8 mouse cellular contexts compared by ENCODE assay signal in genomic region chr7:79914556-79914955, GRCm38 (mm10). TPM values are rescaled to one million over a fixed set of nuclear protein-coding genes. Genes with fewer than 3 reads are reported as not detected.
DNase-seq lines count a peak whose midpoint lies in the region; ATAC-seq and TF ChIP-seq lines count a peak whose summit lies in the region.
"Had no signal": no experiment of that assay in that cellular context is flagged by ENCODE, and none has a peak within 500 bp of the region (broad histone marks: within the 10 kb centered on the region; RNA-seq: fewer than 3 reads in every experiment).

No protein-coding gene starts in this region.

- H3K9ac ChIP-seq in limb, embryonic 14.5 days (ENCODE audit: low read depth, low read length, severe bottlenecking), result no peak overlapping the region
- H3K9ac ChIP-seq: heart, embryonic 15.5 days had no signal

- peaks cover 40% of the 10 kb centered on the region for H3K36me3 ChIP-seq in limb, embryonic 14.5 days (ENCODE audit: control insufficient read depth, insufficient read depth, low read length)

- TF ChIP-seq CTCF in left cerebral cortex, adult 2 months (IDR thresholded peaks at IDR 0.05), result peak; percentile 70

- peaks cover under 1% of the 10 kb centered on the region for H3K4me1 ChIP-seq in limb, embryonic 14.5 days (ENCODE audit: control insufficient read depth, insufficient read depth, low read length)

- no peak overlapping the region for H3K4me2 ChIP-seq in limb, embryonic 14.5 days (replicated peaks; ENCODE audit: low read depth, low read length, severe bottlenecking)
- H3K4me2 ChIP-seq: heart, embryonic 15.5 days had no signal

- no peak for DNase-seq in left cerebral cortex, adult 2 months (ENCODE audit: extremely low spot score in 1 of 2, low spot score in 2 of 2)
- DNase-seq in left cerebral cortex, adult 11 months (ENCODE audit: low spot score), result no peak
- DNase-seq in MN1 (ENCODE audit: low spot score), result peak; percentile 75
- DNase-seq in embryo, embryonic 9.5 days (ENCODE audit: extremely low spot score), result peak; percentile 27
- DNase-seq in limb, embryonic 14.5 days (ENCODE audit: low spot score), result peak; percentile 85
- DNase-seq in urinary bladder, adult 2 months (ENCODE audit: low spot score), result no peak
- DNase-seq in cerebellum, adult 11 months, result no peak

- H3K4me3 ChIP-seq in left cerebral cortex, adult 2 months, result no peak overlapping the region
- H3K4me3 ChIP-seq in limb, embryonic 14.5 days (replicated peaks; ENCODE audit: low read length), result no peak overlapping the region
- H3K4me3 ChIP-seq: heart, embryonic 15.5 days had no signal

- no peak overlapping the region for H3K27ac ChIP-seq in left cerebral cortex, adult 2 months
- no peak overlapping the region for H3K27ac ChIP-seq in limb, embryonic 14.5 days (replicated peaks; ENCODE audit: low read depth, low read length)
- H3K27ac ChIP-seq: heart, embryonic 15.5 days had no signal

- H3K27me3 ChIP-seq in limb, embryonic 14.5 days (ENCODE audit: control insufficient read depth, insufficient read depth, low read length), result no peaks in the 10 kb centered on the region
- H3K27me3 ChIP-seq: heart, embryonic 15.5 days had no signal

- intact Hi-C loops in left cerebral cortex, adult 2 months (cut with DNase I), result loop anchor here (1.0 kb wide), 1 partner anchor 115 kb away; no protein-coding TSS in a partner anchor

- no peak for TF ChIP-seq POLR2A in limb, embryonic 14.5 days (IDR thresholded peaks at IDR 0.05; ENCODE audit: borderline replicate concordance, extremely low read depth, insufficient read depth, insufficient read length)

- WGBS in limb, embryonic 14.5 days, result 72% methylated on average over 3 of the region's 3 CpGs

- H3K9me3 ChIP-seq in limb, embryonic 14.5 days (ENCODE audit: control insufficient read depth, low read length), result no peaks in the 10 kb centered on the region
- H3K9me3 ChIP-seq: heart, embryonic 15.5 days had no signal

- peak; percentile 57; the same call in 1 of the 2 replicates for ATAC-seq in limb, embryonic 14.5 days (ENCODE audit: low FRiP score, low read depth)

RNA-seq across cellular contexts. Expression of gene Ap3s2, which starts 5.9 kb away (rescaled TPM):
- 10 to 100 TPM; 37.5 to 46.0 TPM for total RNA-seq in left cerebral cortex, adult 2 months (2021)
- polyA plus RNA-seq in limb, embryonic 14.5 days (2012; rRNA removed), result 23.1 and 28.8 TPM in 2 replicates
- polyA plus RNA-seq in limb, embryonic 14.5 days (2014; fragmentation: Nextera tagmentation; extraction: Ambion mirVana), result 27.3 and 30.3 TPM in 2 replicates
- polyA plus RNA-seq in urinary bladder, adult 2 months (2012; rRNA removed), result 13.9 and 16.0 TPM in 2 replicates

RNA-seq across cellular contexts. Expression of gene Arpin, which starts 20.6 kb away (rescaled TPM):
- total RNA-seq in left cerebral cortex, adult 2 months (2021), result 10 to 100 TPM in 1 of 2 experiments, 1 to 10 TPM in 1; 9.8 to 11.7 TPM
- polyA plus RNA-seq in limb, embryonic 14.5 days (2012; rRNA removed), result 14.8 and 15.3 TPM in 2 replicates
- 25.6 and 26.8 TPM in 2 replicates for polyA plus RNA-seq in limb, embryonic 14.5 days (2014; fragmentation: Nextera tagmentation; extraction: Ambion mirVana)
- 21.4 and 21.9 TPM in 2 replicates for polyA plus RNA-seq in urinary bladder, adult 2 months (2012; rRNA removed)

RNA-seq across cellular contexts. Expression of gene Anpep, which starts 53.7 kb away (rescaled TPM):
- 1 to 10 TPM; 2.9 to 7.0 TPM for total RNA-seq in left cerebral cortex, adult 2 months (2021)
- polyA plus RNA-seq in limb, embryonic 14.5 days (2012; rRNA removed), result 39.5 and 39.8 TPM in 2 replicates
- polyA plus RNA-seq in limb, embryonic 14.5 days (2014; fragmentation: Nextera tagmentation; extraction: Ambion mirVana), result 26.6 and 31.3 TPM in 2 replicates
- polyA plus RNA-seq in urinary bladder, adult 2 months (2012; rRNA removed), result 32.3 and 34.2 TPM in 2 replicates

Comparison
In these comparisons a context has a peak if more than half of its experiments do, and no peak if none do; other contexts are left out.
1. DNase-seq: peak in MN1 (single experiment), embryo, embryonic 9.5 days (single experiment) and limb, embryonic 14.5 days (single experiment); none in left cerebral cortex, adult 2 months (0 of 2), left cerebral cortex, adult 11 months (single experiment), urinary bladder, adult 2 months (single experiment) and cerebellum, adult 11 months (single experiment).